Mouse (Mus musculus): ENCODE data around the gene Stt3b. TPM values are rescaled to one million over a fixed set of nuclear protein-coding genes. Genes with fewer than 3 reads are reported as not detected.

Stt3b gene
- total RNA-seq, 2 experiments from 2014 or later: 133 to 140 TPM

DNA sequence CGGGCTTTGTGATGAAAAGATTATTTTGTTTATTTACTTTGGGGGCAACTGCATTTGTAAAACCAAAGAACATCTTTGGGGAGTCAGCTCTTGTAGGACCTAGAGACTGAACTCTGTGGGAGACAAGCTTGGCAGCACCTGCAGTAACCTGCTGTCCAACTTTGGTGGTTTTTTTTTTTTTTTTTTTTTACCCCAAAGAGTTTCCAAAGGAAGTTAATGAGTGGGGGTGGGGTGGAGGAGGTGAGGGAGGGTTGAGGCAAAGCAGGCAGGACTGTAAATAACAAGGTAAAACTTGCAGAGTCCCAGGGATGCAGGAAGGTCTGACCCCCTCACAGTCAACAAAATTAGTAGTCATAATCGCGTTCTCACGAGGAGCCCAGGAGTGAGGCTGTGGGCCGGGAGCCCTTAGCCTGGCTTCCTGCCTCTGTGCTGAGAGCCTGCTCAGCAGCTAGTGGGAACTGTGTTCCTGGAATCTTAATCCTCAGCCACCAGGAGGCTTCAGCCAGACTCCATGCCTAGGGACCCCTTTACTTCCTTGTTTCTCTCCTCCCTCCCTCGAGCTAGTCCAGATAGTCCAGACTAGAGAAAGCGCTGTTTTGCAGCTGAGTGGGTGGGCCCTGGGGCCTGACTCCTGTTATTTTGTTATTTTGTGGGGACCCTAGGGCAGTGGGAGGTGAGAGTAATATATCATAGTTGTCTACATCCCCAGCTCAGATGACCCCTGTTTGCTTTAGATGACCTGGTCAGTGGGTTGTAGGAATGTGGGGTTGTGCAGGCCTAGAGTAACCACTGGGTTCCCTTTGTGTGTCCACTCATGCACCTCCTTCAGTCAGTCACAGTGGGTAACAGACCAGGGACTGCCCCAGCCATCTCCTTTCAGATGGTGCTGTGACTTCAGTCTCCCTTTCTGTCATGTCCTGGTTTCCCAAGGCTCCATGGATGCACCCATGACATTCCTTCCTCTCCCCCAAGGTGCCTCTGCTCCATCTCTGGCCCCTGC lies 95.3 kb downstream of the Stt3b start:
- no peak for DNase-seq

DNA sequence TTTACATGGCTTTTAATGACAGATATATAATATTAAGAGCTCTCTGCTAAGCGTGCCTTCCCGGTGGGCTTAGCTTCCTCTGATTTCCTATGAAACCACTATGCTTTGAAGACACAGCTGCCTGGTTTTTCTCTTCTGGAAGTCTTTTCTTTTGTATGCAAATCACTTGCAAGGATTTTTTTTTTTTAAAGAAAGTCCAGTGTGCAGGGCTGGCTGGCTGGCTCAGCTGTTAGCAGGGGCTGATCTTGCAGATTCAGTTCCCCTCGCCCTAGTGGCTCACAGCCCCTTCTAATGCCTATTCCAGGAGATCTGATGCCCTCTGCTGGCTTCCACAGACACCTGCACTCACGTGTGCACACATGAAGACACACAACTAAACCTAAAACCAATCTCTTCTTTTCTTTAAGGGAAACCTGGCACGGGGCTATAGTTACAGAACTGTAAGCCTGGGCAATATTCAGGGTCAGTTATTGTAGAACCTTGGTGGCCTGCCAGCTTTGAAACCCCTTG lies 96.4 kb downstream of the Stt3b start:
- no peak for DNase-seq

DNA sequence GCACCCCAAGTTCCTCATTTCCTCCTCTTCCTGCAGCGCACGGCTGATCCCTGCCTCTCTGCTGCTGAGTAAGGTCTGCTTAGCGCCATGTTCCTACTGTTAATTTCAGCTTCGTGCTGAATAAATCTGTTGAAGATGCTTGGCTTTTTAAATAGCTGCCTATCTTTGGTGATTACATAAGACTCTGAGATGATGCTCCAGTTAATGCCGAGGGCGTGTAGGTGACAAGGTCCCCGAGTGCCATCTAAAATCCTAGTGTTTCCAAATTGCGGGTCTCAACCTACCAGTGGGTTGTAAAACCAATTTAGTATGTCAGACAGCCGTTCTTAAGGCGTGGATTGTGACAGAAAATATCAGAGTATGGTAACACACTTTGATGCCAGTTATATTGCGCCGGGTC lies 99.7 kb downstream of the Stt3b start:
- no peak for DNase-seq

DNA sequence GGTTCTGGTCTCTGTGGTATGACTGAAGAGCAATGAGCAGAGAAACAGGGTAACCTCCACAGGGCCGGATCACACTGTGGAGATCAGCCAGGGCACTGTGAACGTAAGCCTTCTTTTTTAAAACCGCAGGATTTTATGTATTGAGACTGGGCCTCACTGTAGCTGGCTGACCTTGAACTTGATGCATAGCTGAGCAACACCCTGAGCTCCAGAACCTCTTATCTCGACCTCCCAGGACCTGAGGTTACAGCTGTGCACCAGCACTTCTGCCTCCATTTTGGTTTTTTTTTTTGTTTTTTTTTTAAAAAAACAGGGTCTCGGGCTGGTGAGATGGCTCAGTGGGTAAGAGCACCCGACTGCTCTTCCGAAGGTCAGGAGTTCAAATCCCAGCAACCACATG lies 100.5 kb downstream of the Stt3b start:
- DNase-seq: no peak

DNA sequence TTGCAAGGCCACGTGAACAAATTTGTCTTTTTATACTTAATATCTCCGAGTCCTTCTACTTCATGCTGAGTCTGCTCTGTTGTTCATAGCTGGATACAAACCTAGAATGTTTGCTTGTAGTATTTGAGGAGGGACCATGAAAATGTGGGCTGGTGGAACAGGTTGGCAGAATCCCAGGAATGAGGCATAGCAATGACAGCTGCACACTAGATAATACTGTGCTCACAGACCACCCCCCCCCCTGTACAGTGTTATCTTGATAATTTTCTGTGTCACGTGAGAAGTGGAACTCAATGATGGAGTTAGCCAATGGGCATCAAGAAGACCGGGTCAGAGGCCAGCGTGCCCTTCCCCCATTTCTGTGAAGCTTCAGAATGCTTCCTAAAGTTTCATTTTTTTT lies 104.0 kb downstream of the Stt3b start:
- DNase-seq: no peak

DNA sequence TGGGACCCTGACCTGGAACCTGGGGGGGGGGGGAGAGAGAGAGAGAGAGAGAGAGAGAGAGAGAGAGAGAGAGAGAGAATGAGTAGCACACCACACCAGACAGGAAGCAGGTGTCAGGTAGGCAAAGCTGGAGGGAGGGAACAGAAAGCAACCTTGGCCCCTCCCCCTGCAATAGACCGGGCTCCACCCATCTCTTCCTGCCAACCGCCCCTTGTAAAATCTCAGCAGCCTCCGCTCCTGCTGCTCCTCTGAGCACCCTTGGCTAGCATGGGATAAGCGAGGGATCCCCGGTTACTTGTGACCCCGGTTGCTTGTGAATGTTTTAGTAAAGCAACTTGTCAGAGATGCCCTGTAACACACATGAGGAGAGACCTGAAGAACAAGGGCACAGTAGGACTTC lies 104.7 kb downstream of the Stt3b start:
- DNase-seq: no peak

DNA sequence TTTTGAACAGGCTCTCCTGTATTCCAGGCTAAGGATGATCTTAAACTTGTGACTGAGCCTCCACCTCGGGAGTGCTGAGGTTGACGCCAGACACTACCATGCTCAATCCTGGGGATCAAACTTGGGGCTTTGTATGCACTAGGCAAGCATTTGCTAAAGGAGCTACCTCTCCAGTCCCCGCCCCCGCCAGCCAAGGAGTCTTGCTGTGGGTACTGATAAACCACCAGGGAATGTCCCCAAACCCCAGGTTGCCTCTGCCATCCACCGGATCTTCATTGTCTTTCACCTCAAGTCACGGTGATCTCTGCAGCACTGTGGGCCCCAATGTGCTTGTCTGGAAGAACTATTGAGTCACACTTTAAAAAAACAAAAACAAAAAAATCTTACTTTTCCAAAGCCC lies 107.1 kb downstream of the Stt3b start:
- no peak for DNase-seq

DNA sequence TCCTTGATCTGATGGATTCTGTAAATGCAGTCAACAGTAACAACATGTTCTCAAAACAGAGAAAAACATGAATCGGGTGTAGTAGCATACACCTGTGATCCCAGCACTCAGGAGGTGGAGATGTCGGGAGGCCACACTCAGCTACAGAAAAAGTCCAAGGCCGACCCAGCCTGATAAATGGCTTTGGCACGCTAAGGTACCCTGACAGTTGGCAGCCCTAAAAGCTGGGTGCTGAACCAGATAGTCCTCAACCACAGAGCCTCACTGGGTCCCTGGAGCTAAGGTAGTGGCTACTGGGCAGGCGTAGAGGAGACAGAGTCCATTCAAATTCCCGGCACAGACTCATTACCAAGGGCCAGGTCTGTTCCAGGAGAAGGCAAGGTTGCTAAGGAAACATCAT lies 109.0 kb downstream of the Stt3b start:
- peak; percentile 24 to 35 for DNase-seq

DNA sequence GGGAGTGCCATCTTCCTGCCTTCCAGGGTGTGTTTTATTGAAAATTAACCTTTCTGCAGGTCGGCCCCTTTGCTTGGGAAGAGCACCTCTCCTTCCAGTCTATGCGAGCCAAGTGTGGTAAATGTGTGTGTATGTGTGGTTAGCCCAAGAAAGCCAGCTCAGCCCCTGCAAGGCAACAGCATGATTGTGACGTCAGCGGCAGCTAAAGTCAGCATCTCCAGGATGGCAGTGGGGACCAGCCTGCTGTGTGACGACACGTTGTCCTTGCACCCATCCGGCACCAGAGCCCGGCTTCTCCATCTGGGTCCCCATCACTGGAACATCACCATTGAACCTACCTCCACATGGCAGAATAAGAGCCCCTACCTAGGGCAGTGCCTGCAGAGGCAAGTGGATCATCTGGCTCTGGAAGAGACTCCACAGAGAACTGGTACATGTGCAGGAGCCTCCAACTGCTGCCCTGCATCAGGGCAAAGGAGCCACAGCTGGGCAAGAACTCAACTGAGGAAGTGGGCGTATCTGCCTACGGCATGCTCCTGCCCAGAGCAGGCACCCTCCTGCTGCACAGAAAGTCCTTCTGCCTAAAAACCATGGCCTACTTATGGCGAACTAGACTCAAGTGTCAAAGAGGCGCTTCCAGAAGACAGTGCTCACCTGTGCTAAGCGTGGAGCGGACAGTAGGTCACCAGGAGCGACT lies 109.9 kb downstream of the Stt3b start:
- no peak for DNase-seq

DNA sequence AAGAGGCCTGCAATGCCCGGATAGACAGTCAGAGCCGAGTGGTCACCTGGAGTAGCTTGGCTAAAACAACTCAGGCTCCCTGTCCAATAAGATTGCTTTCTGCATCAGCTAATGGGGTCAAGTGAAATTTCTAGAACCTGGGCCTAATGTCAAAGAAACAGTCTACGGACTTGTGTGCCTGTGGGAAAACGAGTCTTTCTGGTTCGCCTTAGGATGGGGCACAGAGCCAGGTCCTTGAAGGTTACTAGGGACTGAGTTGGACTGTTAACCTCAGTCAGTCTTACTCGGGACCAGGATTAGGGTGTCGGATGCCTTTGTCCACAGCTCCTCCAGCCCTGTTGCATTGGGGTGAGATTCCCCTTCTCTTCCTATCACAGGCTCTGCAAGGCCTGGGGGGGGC lies 113.1 kb downstream of the Stt3b start:
- peak; percentile 36 to 51 for DNase-seq

DNA sequence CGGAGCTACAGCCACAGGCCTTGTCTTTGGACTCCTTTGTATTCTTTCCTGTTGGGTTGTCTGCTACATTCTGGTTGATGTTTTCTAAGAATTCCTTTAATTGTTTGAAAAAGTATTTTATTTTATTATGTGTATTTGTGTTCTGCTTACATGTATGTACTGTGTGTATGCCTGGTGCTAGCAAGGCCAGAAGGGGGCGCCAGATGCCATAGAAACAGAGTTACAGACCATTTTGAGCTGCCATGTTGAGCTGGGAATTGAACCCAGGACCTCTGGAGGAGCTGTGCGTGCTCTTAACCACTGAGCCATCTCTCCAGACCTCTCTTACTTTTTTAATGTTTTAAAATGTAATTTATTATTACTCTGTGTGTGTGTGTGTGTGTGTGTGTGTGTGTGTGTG lies 117.3 kb downstream of the Stt3b start:
- no peak for DNase-seq

Data from adrenal gland, postnatal 36 days (tissue).